Mouse (Mus musculus) stomach, postnatal 0 days (tissue): ENCODE results near the gene Bspry. TPM values are rescaled to one million over a fixed set of nuclear protein-coding genes. Genes with fewer than 3 reads are reported as not detected.

ENCODE experiments used
- ATAC-seq: fragments of 200-750 bp; cut with Nextera tagmentation; 2 replicates; pipeline ENCODE4 v1.8.0; 2017; ENCODE audit not compliant: low FRiP score, low TSS enrichment
- DNase-seq: peaks from one replicate; pipeline ENCODE4 v3.0.0-alpha.2; 2016; ENCODE audit warnings: low spot score
- H3K27ac ChIP-seq: fragments of 300-500 bp; sonication (generic); replicated peaks from 2 replicates; pipeline ENCODE4 v1.5.1; 2014; ENCODE audit warnings: mild to moderate bottlenecking, control low read depth
- H3K27me3 ChIP-seq: fragments of 300-500 bp; sonication (generic); 2 replicates; pipeline ENCODE4 v1.6.1; 2014; ENCODE audit warnings: low read length; ENCODE audit not compliant: control insufficient read depth, insufficient read depth
- H3K36me3 ChIP-seq: fragments of 300-500 bp; sonication (generic); 2 replicates; pipeline ENCODE4 v1.6.1; 2014; ENCODE audit warnings: low read length, mixed read lengths; ENCODE audit not compliant: control insufficient read depth, insufficient read depth
- H3K4me1 ChIP-seq: fragments of 300-500 bp; sonication (generic); replicated peaks from 2 replicates; pipeline ENCODE4 v1.6.1; 2014; ENCODE audit warnings: antibody characterized with exemption; ENCODE audit not compliant: control insufficient read depth, insufficient read depth
- H3K4me2 ChIP-seq: fragments of 300-500 bp; sonication (generic); replicated peaks from 2 replicates; pipeline ENCODE4 v1.6.1; 2014; ENCODE audit warnings: low read depth, mild to moderate bottlenecking, control low read depth, moderate library complexity
- H3K4me3 ChIP-seq: fragments of 300-500 bp; sonication (generic); 2 replicates; pipeline ENCODE4 v1.5.1; 2014; ENCODE audit warnings: low read depth, low read length, control low read depth
- H3K9ac ChIP-seq: fragments of 300-500 bp; sonication (generic); 2 replicates; pipeline ENCODE4 v1.6.1; 2014; ENCODE audit warnings: mild to moderate bottlenecking, low read length, control low read depth, mixed read lengths
- H3K9me3 ChIP-seq: fragments of 300-500 bp; sonication (generic); 2 replicates; pipeline ENCODE4 v1.6.1; 2016; ENCODE audit warnings: low read length; ENCODE audit not compliant: control insufficient read depth
- CTCF ChIP-seq: IDR thresholded peaks from 2 replicates; pipeline ENCODE4 v1.5.1; 2016; ENCODE audit warnings: antibody characterized with exemption, low read depth, mild to moderate bottlenecking, moderate library complexity
- EP300 ChIP-seq: optimal IDR thresholded peaks from 2 replicates; pipeline ENCODE3; 2016; ENCODE audit warnings: antibody characterized with exemption
- WGBS: fragments of 180-500 bp; shearing (Covaris S2); extraction: QIAGEN DNeasy Blood & Tissue Kit; methylation state at CpG from one replicate; pipeline ENCODE4 v1.1.7; 2014; 5-methylcytosine and 5-hydroxymethylcytosine counted together
- polyA plus RNA-seq: library from polyadenylated mRNA; unstranded; fragments of >200 nt; fragmentation: Nextera tagmentation; extraction: Ambion mirVana; gene quantifications from 2 replicates; pipeline ENCODE4 v1.2.1, GENCODE M21; 2015

Gene Bspry
- polyA plus RNA-seq = 32.5 and 38.1 TPM in 2 replicates

GRCm38 (mm10) chr4:62479937-62480708 is at the start of gene Bspry:
Gene Bspry (plus strand): TSS chr4:62480053.
- DNase-seq = peak; percentile 90
- WGBS = 1% methylated on average over 71 of the region's 71 CpGs

DNA sequence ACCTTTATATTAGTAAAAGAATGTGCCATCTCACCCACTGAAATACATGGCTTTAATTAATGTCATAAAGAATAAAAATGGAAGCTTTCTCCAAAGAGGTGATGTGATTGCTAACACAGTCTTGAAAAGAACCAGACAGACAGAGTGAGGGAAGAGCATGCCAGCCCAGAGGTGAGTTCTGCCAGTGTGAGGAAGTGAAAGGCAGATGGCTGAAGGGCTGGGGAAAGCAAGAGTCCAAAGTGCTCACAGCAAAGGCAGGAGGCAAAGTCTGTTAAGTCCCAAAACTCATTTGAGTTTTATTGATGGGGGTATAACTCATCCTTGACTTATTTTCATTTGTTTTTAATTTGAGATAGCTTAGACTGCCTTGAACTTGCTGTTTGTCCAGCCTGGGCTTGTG is 49.2 kb upstream of the Bspry start:
- H3K36me3 ChIP-seq = no peaks in the 10 kb centered on the region
- no peak overlapping the region for H3K4me2 ChIP-seq
- TF ChIP-seq CTCF (no peak), EP300 (no peak)
- no peak overlapping the region for H3K4me3 ChIP-seq
- no peaks in the 10 kb centered on the region for H3K27me3 ChIP-seq
- ATAC-seq = no peak
- DNase-seq = no peak
- no peak overlapping the region for H3K9ac ChIP-seq
- no peaks in the 10 kb centered on the region for H3K9me3 ChIP-seq
- no peaks in the 10 kb centered on the region for H3K4me1 ChIP-seq
- H3K27ac ChIP-seq = no peak overlapping the region

More at GRCm38 (mm10) chr4:62479937-62480708, at the start of gene Bspry:
- Histone ChIP-seq H3K9ac (peak within 1 kb of the TSS; percentile 60), H3K4me2 (peak within 1 kb of the TSS; percentile 87), H3K27ac (peak within 1 kb of the TSS; percentile 85), H3K4me3 (peak within 1 kb of the TSS; percentile 48), H3K4me1 (peaks cover 3% of the 10 kb centered on the region; the same call in 1 of the 2 replicates), H3K9me3 (no peaks in the 10 kb centered on the region), H3K27me3 (no peaks in the 10 kb centered on the region), H3K36me3 (no peaks in the 10 kb centered on the region)
- peak; percentile 95 for ATAC-seq
- TF ChIP-seq CTCF = no peak
- no peak for TF ChIP-seq EP300

DNA sequence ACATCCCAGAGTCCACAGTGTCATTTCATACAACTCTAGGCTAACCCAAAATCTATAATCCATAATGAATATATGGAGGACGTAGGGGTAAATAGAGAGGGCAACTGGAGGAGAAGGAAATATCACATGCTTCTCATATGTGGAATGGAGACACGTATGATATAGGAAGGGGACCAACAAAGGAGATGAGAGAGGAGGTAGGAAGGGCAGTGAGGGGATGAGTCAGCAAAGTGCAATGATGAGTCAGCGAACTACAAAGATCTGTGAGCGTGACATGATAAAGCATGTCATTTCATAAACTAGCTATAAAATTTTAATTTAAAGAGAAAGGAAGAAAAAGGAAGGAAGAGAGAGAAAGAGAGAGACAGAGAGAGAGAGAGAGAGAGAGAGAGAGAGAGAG is 48.3 kb upstream of the Bspry start:
- 72% methylated on average over 4 of the region's 4 CpGs for WGBS
- Histone ChIP-seq H3K27me3 (no peaks in the 10 kb centered on the region), H3K4me3 (no peak overlapping the region), H3K9me3 (no peaks in the 10 kb centered on the region), H3K4me2 (no peak overlapping the region), H3K4me1 (no peaks in the 10 kb centered on the region), H3K27ac (no peak overlapping the region), H3K36me3 (no peaks in the 10 kb centered on the region), H3K9ac (no peak overlapping the region)
- ATAC-seq (no peak), DNase-seq (no peak)
- TF ChIP-seq EP300 = no peak
- TF ChIP-seq CTCF = no peak

GRCm38 (mm10) chr4:62433939-62434870 is 45.6 kb upstream of the Bspry start:
- no peaks in the 10 kb centered on the region for H3K9me3 ChIP-seq
- H3K4me1 ChIP-seq = no peaks in the 10 kb centered on the region
- no peaks in the 10 kb centered on the region for H3K27me3 ChIP-seq
- no peak overlapping the region for H3K4me3 ChIP-seq
- no peak overlapping the region for H3K4me2 ChIP-seq
- DNase-seq (peak; percentile 22), ATAC-seq (peak; percentile 91)
- WGBS = 58% methylated on average over 7 of the region's 7 CpGs
- TF ChIP-seq CTCF (no peak), EP300 (no peak)
- H3K27ac ChIP-seq = no peak overlapping the region
- H3K9ac ChIP-seq = no peak overlapping the region
- H3K36me3 ChIP-seq = no peaks in the 10 kb centered on the region

DNA sequence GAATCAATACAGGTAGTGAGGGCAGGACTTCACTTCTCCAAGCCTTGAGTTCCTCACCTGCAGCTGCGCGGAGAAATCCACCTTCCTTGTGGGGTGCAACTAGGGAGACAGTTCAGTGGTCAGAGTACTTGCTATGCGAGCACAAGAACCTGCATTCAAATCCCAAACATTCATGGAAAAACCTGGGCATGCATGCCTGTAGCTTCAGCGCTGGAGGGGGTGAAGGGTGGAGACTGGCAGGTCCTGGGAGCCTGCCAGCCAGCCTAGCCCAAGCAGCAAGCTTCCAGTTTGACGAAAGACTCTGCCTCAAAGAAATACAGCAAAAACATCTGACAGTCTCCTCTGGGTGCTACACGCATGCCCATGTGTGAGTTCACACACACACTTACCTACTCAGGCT is 44.8 kb upstream of the Bspry start, which contains the start of gene Rnf183:
Gene Rnf183 (minus strand): TSS at position 172 of the 400 bp plus-strand sequence.
- Histone ChIP-seq H3K4me2 (no peak within 1 kb of the TSS), H3K36me3 (no peaks in the 10 kb centered on the region), H3K9ac (no peak within 1 kb of the TSS), H3K27ac (no peak within 1 kb of the TSS), H3K4me1 (no peaks in the 10 kb centered on the region), H3K4me3 (no peak within 1 kb of the TSS), H3K9me3 (no peaks in the 10 kb centered on the region), H3K27me3 (no peaks in the 10 kb centered on the region)
- WGBS = 71% methylated on average over 6 of the region's 6 CpGs
- DNase-seq (no peak), ATAC-seq (no peak)
- TF ChIP-seq EP300 = no peak
- no peak for TF ChIP-seq CTCF
